Mouse (Mus musculus) limb, embryonic 12.5 days (tissue): ENCODE measurements around the gene Orc3. TPM values are rescaled to one million over a fixed set of nuclear protein-coding genes. Genes with fewer than 3 reads are reported as not detected.

ENCODE experiments used
- polyA plus RNA-seq: library from polyadenylated mRNA; unstranded; fragments of >200 nt; fragmentation: Nextera tagmentation; extraction: Ambion mirVana; gene quantifications from 2 replicates; pipeline ENCODE4 v1.2.1, GENCODE M21; 2016

Orc3 gene
- polyA plus RNA-seq, 1 experiment from 2014 or later: 105 TPM

Other genes starting within 250 kb of the Orc3 start
- 90.2 and 101 TPM in 2 replicates for gene Akirin2, start 64.0 kb downstream of the Orc3 start, polyA plus RNA-seq
- 70.1 and 71.6 TPM in 2 replicates for gene Rars2, start within 50 bp of the Orc3 start, polyA plus RNA-seq
- 46.6 and 49.9 TPM in 2 replicates for gene Slc35a1, start 72.5 kb upstream of the Orc3 start, polyA plus RNA-seq
- 0.20 and 0.26 TPM in 2 replicates for gene Cfap206, start 115.3 kb upstream of the Orc3 start, polyA plus RNA-seq
- not detected in 2 replicates for gene Gm136, start 141.3 kb upstream of the Orc3 start, polyA plus RNA-seq
- gene Smim8, start 163.5 kb upstream of the Orc3 start, polyA plus RNA-seq: 44.7 and 45.9 TPM in 2 replicates